Mouse (Mus musculus): ENCODE results near the gene Tmub2. TPM values are rescaled to one million over a fixed set of nuclear protein-coding genes. Genes with fewer than 3 reads are reported as not detected.

The Tmub2 gene
- total RNA-seq, 1 experiment = 33.0 TPM

GRCm38 (mm10) chr11:102285095-102285834, 534 bp downstream of the Tmub2 start:
- Histone ChIP-seq H3K27ac (ENCODE audit: insufficient read depth, low read depth, low read length, poor library complexity, severe bottlenecking) (peak overlapping the region; percentile 41), H3K9ac (ENCODE audit: insufficient read depth, low read depth, low read length, poor library complexity, severe bottlenecking) (peak overlapping the region; percentile 68), H3K9me3 (ENCODE audit: control insufficient read depth, insufficient read depth, low read depth, low read length) (no peaks in the 10 kb centered on the region), H3K4me3 (ENCODE audit: insufficient read depth in 1 of 2, low read depth in 1 of 2, low read length in 2 of 2, poor library complexity in 1 of 2, severe bottlenecking in 1 of 2) (peak overlapping the region; percentile 73 to 82), H3K4me1 (ENCODE audit: control insufficient read depth in 2 of 2, insufficient read depth in 2 of 2, low read length in 2 of 2, poor library complexity in 1 of 2) (peaks cover 2 to 8% of the 10 kb centered on the region in 2 experiments; a peak in 1 of 4 replicates), H3K36me3 (ENCODE audit: control insufficient read depth, insufficient read depth, low read length, poor library complexity, severe bottlenecking) (peaks cover 12% of the 10 kb centered on the region)
- no peak for DNase-seq (ENCODE audit: low read depth, low spot score)
- TF ChIP-seq MAFK (IDR thresholded peaks at IDR 0.05; ENCODE audit: insufficient read depth, low read depth, low read length) (no peak), HCFC1 (IDR thresholded peaks at IDR 0.05; ENCODE audit: borderline replicate concordance, insufficient read depth, low read length) (no peak), CHD2 (IDR thresholded peaks at IDR 0.05; ENCODE audit: low read depth, low read length) (no peak), ZNF384 (IDR thresholded peaks at IDR 0.05; ENCODE audit: low read depth, low read length) (no peak), ZC3H11A (IDR thresholded peaks at IDR 0.05; ENCODE audit: borderline replicate concordance, low read depth, low read length) (no peak)
- in situ Hi-C loops (cut with MboI; ENCODE audit: low sequenced_read_pairs in 2 of 2, unreplicated experiment in 2 of 2) = no loop called here

- no peak for DNase-seq (ENCODE audit: low read depth, low spot score)
- TF ChIP-seq MAFK (IDR thresholded peaks at IDR 0.05; ENCODE audit: insufficient read depth, low read depth, low read length) (no peak), ZC3H11A (IDR thresholded peaks at IDR 0.05; ENCODE audit: borderline replicate concordance, low read depth, low read length) (no peak), HCFC1 (IDR thresholded peaks at IDR 0.05; ENCODE audit: borderline replicate concordance, insufficient read depth, low read length) (no peak), ZNF384 (IDR thresholded peaks at IDR 0.05; ENCODE audit: low read depth, low read length) (no peak), CHD2 (IDR thresholded peaks at IDR 0.05; ENCODE audit: low read depth, low read length) (no peak)
- peaks cover 34% of the 10 kb centered on the region for H3K36me3 ChIP-seq (ENCODE audit: control insufficient read depth, insufficient read depth, low read length, poor library complexity, severe bottlenecking)
- no peak overlapping the region for H3K27ac ChIP-seq (ENCODE audit: insufficient read depth, low read depth, low read length, poor library complexity, severe bottlenecking)
- no peak overlapping the region for H3K9ac ChIP-seq (ENCODE audit: insufficient read depth, low read depth, low read length, poor library complexity, severe bottlenecking)
- H3K4me1 ChIP-seq (ENCODE audit: control insufficient read depth in 2 of 2, insufficient read depth in 2 of 2, low read length in 2 of 2, poor library complexity in 1 of 2) = peaks cover 0 to 13% of the 10 kb centered on the region in 2 experiments; a peak in 1 of 4 replicates
- in situ Hi-C loops (cut with MboI; ENCODE audit: low sequenced_read_pairs in 2 of 2, unreplicated experiment in 2 of 2) = no loop called here
- H3K9me3 ChIP-seq (ENCODE audit: control insufficient read depth, insufficient read depth, low read depth, low read length) = no peaks in the 10 kb centered on the region
- no peak overlapping the region for H3K4me3 ChIP-seq (ENCODE audit: insufficient read depth in 1 of 2, low read depth in 1 of 2, low read length in 2 of 2, poor library complexity in 1 of 2, severe bottlenecking in 1 of 2)
Observed at GRCm38 (mm10) chr11:102287485-102287884, 2.8 kb downstream of the Tmub2 start.

- in situ Hi-C loops (cut with MboI; ENCODE audit: low sequenced_read_pairs in 2 of 2, unreplicated experiment in 2 of 2) = no loop called here
- peaks cover 40% of the 10 kb centered on the region for H3K36me3 ChIP-seq (ENCODE audit: control insufficient read depth, insufficient read depth, low read length, poor library complexity, severe bottlenecking)
- no peak overlapping the region for H3K27ac ChIP-seq (ENCODE audit: insufficient read depth, low read depth, low read length, poor library complexity, severe bottlenecking)
- H3K4me1 ChIP-seq (ENCODE audit: control insufficient read depth in 2 of 2, insufficient read depth in 2 of 2, low read length in 2 of 2, poor library complexity in 1 of 2) = peaks cover 0 to 13% of the 10 kb centered on the region in 2 experiments; a peak in 1 of 4 replicates
- no peak overlapping the region for H3K4me3 ChIP-seq (ENCODE audit: insufficient read depth in 1 of 2, low read depth in 1 of 2, low read length in 2 of 2, poor library complexity in 1 of 2, severe bottlenecking in 1 of 2)
- no peak overlapping the region for H3K9ac ChIP-seq (ENCODE audit: insufficient read depth, low read depth, low read length, poor library complexity, severe bottlenecking)
- TF ChIP-seq HCFC1 (IDR thresholded peaks at IDR 0.05; ENCODE audit: borderline replicate concordance, insufficient read depth, low read length) = no peak
- TF ChIP-seq MAFK (IDR thresholded peaks at IDR 0.05; ENCODE audit: insufficient read depth, low read depth, low read length) = no peak
- no peak for TF ChIP-seq CHD2 (IDR thresholded peaks at IDR 0.05; ENCODE audit: low read depth, low read length)
- no peak for TF ChIP-seq ZNF384 (IDR thresholded peaks at IDR 0.05; ENCODE audit: low read depth, low read length)
- no peak for TF ChIP-seq ZC3H11A (IDR thresholded peaks at IDR 0.05; ENCODE audit: borderline replicate concordance, low read depth, low read length)
- no peak for DNase-seq (ENCODE audit: low read depth, low spot score)
- H3K9me3 ChIP-seq (ENCODE audit: control insufficient read depth, insufficient read depth, low read depth, low read length) = no peaks in the 10 kb centered on the region
Observed at GRCm38 (mm10) chr11:102288027-102288804, 3.5 kb downstream of the Tmub2 start.

- Histone ChIP-seq H3K4me3 (ENCODE audit: insufficient read depth in 1 of 2, low read depth in 1 of 2, low read length in 2 of 2, poor library complexity in 1 of 2, severe bottlenecking in 1 of 2) (no peak overlapping the region), H3K36me3 (ENCODE audit: control insufficient read depth, insufficient read depth, low read length, poor library complexity, severe bottlenecking) (peaks cover 42% of the 10 kb centered on the region), H3K9me3 (ENCODE audit: control insufficient read depth, insufficient read depth, low read depth, low read length) (no peaks in the 10 kb centered on the region), H3K27ac (ENCODE audit: insufficient read depth, low read depth, low read length, poor library complexity, severe bottlenecking) (no peak overlapping the region), H3K4me1 (ENCODE audit: control insufficient read depth in 2 of 2, insufficient read depth in 2 of 2, low read length in 2 of 2, poor library complexity in 1 of 2) (peaks cover 0 to 13% of the 10 kb centered on the region in 2 experiments; a peak in 1 of 4 replicates), H3K9ac (ENCODE audit: insufficient read depth, low read depth, low read length, poor library complexity, severe bottlenecking) (no peak overlapping the region)
- DNase-seq (ENCODE audit: low read depth, low spot score) = no peak
- in situ Hi-C loops (cut with MboI; ENCODE audit: low sequenced_read_pairs in 2 of 2, unreplicated experiment in 2 of 2) = no loop called here
- TF ChIP-seq ZNF384 (IDR thresholded peaks at IDR 0.05; ENCODE audit: low read depth, low read length) (no peak), MAFK (IDR thresholded peaks at IDR 0.05; ENCODE audit: insufficient read depth, low read depth, low read length) (no peak), HCFC1 (IDR thresholded peaks at IDR 0.05; ENCODE audit: borderline replicate concordance, insufficient read depth, low read length) (no peak), ZC3H11A (IDR thresholded peaks at IDR 0.05; ENCODE audit: borderline replicate concordance, low read depth, low read length) (no peak), CHD2 (IDR thresholded peaks at IDR 0.05; ENCODE audit: low read depth, low read length) (no peak)
Observed at GRCm38 (mm10) chr11:102288913-102289312, 4.2 kb downstream of the Tmub2 start.
